Mouse (Mus musculus): ENCODE results near the gene Numa1.
"Not testable (repeated sequence)": the region's sequence is repeated elsewhere in the genome, so short reads cannot be mapped to it uniquely, and the experiment has no call there.

Gene Numa1

DNA sequence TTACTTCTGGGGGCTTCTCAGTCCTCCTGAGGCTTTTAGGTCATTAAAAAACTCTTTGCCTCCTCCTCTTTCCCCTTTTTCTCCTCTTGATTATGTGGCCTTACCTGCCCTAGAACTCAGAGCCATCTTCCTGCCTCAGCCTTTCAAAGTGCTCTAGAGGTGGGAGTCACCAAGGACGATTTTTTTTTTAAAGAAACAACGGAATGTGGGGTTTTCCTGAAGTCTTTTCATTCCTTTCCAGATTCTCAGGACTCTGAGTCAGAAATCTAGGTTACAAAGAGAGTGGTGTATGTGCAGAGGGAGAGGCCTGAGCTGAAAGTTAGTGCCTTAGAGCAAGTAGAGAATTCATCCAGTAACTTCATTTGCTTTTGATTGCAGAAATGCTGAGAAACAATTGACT lies 37.8 kb downstream of the Numa1 start:
- peak; percentile 30 for DNase-seq (ENCODE audit: extremely low read depth, insufficient read length, low spot score)

DNA sequence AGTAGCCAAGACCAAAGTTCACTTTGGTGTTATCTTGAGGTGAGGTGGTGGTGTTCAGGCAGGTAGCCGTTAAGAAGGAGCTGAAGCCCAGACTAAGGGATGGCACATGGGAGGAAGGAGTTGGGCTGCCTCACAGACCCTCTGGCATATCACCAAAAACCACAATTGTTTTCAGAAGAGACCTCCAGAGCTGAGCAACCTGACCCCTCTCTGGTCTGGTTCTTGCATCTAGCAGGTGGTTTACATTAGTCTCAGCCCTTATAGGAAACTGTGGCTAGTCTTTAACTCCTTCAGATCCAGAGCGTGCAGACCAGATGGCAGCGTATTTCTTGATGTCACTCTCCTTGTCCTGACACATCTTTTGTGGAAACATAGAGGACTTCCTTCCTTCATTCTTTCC lies 39.8 kb downstream of the Numa1 start:
- no peak for DNase-seq (ENCODE audit: extremely low read depth, insufficient read length, low spot score)

DNA sequence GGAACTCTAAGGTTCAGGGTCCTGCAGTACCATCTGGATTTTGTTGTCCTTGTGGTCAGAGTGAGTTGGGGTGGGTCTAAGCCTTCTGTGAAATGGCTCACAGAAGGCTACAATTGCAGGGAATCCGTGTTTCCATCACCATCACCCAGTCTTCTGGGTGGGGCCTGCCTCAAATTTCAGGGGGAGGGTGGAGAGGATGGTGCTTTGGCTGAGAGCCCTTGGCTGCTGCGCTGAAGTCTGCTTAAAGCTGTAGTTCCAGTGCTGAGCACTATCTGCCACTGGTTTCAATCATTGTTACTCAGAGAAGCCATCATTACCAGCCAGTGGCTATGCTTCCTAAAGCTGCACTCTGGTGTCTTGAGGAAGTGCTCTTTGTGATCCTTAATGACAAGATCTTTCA lies 40.6 kb downstream of the Numa1 start:
- DNase-seq (ENCODE audit: extremely low read depth, insufficient read length, low spot score) = no peak

DNA sequence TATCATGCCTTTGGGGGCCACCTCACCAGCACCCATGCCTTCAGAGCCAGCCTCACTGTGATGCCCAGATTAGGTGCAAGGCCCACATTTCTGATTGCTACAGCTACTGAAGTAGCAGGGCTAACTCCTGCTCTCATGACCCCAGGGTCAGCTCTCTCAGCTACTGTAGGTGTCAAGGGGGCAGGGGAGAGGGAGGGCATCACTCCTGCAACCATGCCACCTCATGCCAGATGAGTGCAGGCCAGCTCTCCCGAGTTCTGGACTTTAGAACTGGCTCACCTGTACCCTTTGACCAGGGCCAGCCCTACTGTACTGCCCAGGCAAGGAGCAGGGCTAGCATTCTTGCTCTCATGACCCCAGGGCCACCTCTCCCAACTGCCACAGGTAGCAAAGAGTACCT lies 48.8 kb downstream of the Numa1 start:
- DNase-seq (ENCODE audit: extremely low read depth, insufficient read length, low spot score) = no peak

DNA sequence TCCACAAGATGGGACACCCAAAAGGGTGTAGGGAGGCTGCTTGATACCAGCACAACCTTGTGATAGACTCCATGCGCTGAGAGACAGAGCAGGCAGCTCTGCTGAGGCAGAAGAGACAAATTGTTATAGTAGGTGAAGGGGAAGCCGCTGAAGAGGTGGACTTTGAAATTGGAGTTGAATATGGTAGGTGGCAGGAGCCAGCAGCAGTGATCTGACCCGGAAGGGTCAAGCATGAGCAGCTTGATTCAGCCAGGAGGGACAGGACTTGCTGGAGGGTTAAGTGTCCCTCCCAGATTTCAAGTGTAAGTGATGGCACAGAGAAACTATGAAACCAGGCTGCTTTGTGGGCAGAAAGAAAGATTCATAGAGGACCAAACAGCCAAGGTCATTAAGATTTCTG lies 51.2 kb downstream of the Numa1 start:
- DNase-seq (ENCODE audit: extremely low read depth, insufficient read length, low spot score) = no peak

DNA sequence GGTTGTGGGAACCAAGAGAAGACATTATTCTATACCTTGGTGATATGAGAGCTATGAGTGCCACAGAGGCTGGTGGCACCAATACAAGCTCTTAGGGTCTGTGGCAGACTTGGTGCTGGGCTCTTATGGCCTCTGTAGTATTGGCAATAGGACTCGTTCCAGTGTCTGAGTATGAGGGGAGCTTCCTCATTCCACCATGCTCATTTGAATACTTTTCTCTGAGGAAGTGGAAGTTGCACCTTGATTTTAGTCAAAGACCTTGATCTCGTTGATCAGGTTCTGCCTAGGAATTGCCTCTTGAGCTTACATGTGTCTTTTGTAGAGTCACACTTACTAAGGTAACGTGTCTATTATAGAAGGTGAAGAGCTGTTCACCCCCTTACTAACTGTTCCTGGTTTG lies 60.3 kb downstream of the Numa1 start:
- DNase-seq (ENCODE audit: extremely low read depth, insufficient read length, low spot score) = no peak

DNA sequence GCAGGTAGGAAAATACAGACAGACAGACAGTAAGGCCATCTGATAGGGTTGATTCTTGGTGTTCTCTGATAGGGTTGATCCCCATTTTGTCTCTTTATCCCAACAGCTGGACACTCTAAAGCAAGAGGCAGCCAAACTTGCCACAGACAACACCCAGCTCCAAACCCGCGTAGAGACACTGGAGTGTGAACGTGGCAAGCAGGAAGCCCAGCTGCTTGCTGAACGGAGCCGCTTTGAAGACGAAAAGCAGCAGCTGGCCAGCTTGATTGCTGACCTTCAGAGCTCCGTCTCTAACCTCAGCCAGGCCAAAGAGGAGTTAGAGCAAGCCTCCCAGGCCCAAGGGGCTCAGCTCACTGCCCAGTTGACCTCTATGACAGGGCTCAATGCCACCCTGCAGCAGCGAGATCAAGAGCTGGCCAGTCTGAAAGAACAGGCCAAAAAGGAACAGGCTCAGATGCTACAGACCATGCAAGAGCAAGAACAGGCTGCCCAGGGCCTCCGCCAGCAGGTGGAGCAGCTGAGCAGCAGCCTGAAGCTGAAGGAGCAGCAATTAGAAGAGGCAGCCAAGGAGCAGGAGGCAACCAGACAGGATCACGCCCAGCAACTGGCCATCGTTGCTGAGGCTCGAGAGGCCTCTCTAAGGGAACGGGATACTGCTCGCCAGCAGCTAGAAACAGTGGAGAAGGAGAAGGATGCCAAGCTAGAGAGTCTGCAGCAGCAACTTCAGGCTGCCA lies 64.5 kb downstream of the Numa1 start:
- peak; percentile 55 for DNase-seq (ENCODE audit: extremely low read depth, insufficient read length, low spot score)

DNA sequence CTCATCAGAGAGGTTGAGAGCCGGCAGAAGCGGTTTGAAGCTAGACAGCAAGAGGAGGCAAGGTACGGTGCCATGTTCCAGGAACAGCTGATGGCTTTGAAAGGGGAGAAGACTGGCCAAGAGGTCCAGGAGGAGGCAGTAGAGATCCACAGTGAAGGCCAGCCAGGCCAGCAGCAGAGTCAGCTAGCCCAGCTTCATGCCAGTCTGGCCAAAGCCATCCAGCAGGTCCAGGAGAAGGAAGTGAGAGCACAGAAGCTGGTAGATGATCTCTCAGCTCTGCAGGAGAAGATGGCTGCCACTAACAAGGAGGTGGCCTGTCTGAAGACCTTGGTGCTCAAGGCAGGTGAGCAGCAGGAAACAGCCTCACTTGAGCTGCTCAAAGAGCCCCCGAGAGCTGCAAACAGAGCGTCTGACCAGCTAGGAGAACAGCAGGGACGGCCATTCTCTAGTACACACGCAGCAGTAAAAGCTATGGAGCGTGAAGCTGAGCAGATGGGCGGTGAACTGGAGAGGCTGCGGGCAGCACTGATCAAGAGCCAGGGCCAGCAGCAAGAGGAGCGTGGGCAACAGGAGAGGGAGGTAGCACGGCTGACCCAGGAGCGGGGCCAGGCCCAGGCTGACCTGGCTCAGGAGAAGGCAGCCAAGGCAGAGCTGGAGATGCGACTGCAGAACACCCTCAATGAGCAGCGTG lies 65.7 kb downstream of the Numa1 start:
- no peak for DNase-seq (ENCODE audit: extremely low read depth, insufficient read length, low spot score)

DNA sequence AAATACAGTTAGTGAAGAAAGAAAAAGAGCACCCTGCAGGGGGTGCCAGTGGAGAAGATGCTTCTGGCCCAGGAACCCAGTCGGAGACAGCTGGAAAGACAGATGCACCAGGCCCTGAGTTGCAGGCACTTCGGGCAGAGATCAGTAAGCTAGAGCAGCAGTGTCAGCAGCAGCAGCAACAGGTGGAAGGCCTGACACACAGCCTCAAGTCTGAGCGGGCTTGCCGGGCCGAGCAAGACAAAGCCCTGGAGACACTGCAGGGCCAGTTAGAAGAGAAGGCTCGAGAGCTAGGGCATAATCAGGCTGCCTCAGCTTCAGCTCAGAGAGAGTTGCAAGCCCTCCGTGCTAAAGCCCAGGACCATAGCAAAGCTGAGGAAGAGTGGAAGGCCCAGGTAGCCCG lies 66.4 kb downstream of the Numa1 start:
- DNase-seq (ENCODE audit: extremely low read depth, insufficient read length, low spot score) = no peak

DNA sequence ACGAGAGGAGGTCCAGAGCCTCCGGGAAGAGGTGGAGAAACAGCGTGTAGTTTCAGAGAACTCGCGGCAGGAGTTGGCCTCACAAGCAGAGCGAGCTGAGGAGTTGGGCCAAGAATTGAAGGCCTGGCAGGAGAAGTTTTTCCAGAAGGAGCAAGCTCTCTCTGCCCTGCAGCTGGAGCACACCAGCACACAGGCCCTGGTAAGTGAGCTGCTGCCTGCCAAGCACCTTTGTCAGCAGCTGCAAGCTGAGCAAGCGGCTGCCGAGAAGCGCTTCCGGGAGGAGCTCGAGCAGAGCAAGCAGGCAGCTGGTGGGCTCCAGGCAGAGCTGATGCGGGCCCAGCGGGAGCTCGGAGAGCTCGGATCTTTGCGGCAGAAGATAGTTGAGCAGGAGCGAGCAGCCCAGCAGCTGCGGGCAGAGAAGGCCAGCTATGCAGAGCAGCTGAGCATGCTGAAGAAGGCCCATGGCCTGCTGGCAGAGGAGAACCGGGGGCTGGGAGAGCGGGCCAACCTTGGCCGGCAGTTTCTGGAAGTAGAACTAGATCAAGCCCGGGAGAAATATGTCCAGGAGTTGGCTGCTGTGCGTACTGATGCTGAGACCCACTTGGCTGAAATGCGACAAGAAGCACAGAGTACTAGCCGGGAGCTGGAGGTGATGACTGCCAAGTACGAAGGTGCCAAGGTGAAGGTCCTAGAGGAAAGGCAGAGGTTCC lies 67.2 kb downstream of the Numa1 start:
- no peak for DNase-seq (ENCODE audit: extremely low read depth, insufficient read length, low spot score)

DNA sequence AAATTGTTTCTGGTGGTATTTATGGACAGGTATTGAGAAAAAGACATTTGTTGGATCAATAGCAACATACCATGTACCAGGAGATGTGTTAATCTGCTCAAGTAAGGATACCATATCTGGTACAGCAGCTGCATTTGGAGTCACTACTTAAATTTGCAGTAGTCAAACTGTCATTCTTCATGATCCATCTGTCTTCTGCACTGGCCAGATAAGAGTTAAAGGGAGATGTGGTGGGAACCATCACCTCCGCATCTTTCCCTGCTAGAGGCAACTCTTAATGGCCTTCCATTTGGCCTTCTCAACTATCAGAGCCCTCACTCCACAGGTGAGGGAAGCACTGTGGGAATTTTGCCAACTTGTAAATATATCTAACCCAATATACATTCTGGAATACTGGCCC lies 72.6 kb downstream of the Numa1 start:
- no peak for DNase-seq (ENCODE audit: extremely low read depth, insufficient read length, low spot score)

DNA sequence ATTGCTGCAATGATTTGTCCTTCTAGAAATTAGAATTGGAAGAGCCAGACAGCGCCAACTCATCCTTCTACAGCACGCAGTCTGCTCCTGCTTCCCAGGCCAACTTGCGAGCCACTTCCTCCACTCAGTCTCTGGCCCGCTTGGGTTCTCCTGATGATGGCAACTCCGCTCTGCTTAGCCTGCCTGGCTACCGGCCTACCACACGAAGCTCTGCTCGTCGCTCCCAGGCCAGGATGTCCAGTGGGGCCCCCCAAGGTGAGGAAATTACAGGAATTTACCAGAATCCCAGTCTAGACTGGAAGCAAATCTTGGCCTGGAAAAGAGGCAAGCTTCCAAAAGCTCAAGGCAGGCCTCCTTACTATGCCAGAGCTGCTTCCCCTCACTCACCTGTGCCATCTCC lies 77.9 kb downstream of the Numa1 start:
- DNase-seq (ENCODE audit: extremely low read depth, insufficient read length, low spot score) = no peak

DNA sequence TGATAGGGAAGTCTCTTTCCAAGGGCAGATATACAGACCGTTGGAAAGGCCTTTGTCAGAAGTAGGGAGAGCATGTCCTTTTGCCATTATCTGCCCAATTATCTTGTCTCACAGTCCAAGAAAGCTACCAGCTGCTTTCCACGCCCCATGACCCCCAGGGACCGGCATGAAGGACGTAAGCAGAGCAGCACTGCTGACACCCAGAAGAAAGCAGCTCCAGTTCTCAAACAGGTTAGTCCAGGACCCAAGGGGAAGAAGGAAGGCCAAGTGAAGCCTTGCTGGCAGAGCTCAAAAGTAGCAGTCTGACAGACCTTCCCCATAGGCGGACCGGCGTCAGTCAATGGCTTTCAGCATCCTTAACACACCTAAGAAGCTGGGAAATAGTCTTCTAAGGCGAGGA lies 79.5 kb downstream of the Numa1 start:
- DNase-seq (ENCODE audit: extremely low read depth, insufficient read length, low spot score) = no peak

DNA sequence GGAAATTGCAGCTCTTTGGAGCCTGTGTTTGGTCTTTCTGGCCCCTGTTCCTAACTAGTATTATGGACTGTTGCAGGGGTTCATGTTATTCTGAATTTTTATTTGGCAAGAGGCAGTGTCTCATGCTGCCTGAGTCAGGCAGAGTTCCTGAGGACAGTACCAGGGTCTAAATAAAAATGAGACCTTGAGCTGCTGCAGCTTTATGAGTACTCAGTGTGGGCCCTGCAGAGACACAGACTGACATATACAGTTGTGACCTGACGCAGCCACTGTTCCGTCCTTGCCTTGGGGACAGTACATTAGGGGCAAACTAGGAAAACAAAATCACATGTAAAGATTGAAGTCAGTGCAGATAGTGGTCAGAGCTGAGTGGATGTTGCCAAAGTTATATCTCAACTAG lies 81.1 kb downstream of the Numa1 start:
- no peak for DNase-seq (ENCODE audit: extremely low read depth, insufficient read length, low spot score)

DNA sequence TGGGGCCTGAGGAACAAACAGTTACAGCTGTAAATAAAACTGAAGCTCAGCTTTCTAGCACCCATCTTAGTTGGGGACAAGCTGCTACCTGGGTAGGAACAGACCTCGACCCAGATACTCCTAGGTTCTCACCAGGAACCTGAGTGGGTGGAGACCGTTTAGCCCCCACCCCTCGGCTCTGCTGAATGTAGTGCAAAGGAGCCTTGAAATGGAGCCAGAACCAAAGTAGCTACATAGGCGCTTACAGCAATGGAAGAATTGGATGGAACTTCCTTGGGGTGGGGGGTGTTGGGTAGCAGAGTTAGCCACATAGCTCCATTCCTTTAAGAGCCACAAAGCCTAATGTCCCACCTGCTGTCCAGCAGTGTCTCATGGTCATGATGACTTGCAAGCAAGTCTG lies 83.0 kb downstream of the Numa1 start:
- DNase-seq (ENCODE audit: extremely low read depth, insufficient read length, low spot score) = no peak

DNA sequence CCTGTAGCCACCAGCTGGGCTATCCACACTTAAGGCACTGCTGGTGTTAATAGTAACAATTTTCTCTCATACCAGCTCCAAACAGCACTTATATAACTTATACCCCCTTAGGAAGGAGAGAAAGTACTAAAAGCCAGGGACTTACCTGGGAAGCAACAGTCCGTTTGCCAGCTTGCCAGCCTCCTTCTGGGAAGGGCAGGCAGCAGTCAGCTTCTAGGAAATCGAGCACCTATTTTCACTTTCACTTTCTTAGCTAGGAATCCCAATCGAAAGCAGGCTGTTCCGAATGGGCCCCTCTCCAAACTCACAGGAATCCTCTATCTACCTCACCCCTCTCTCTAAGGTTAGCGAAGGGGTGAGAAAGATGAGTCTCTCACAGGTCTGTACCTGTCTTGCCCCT lies 83.5 kb downstream of the Numa1 start:
- DNase-seq (ENCODE audit: extremely low read depth, insufficient read length, low spot score) = no peak

DNA sequence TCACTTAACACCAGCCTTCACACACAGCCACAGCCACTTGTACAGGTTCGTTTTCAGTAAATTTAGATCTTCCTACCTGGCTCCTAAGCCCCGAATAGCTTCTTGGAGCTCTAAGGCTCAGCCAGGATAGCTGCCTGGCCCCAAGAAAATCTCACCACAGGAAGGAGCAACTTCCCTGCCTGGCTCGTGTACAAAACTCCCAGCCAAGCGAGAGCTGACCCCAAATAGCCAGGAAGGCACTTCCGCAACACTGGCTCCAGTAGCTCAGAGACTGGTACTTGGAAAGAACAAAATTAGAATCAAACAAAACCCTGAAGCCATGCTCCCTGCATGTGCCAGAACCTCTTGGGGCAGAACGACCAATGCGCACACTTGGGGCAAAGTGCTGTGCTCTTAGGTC lies 84.1 kb downstream of the Numa1 start:
- DNase-seq (ENCODE audit: extremely low read depth, insufficient read length, low spot score) = no peak

DNA sequence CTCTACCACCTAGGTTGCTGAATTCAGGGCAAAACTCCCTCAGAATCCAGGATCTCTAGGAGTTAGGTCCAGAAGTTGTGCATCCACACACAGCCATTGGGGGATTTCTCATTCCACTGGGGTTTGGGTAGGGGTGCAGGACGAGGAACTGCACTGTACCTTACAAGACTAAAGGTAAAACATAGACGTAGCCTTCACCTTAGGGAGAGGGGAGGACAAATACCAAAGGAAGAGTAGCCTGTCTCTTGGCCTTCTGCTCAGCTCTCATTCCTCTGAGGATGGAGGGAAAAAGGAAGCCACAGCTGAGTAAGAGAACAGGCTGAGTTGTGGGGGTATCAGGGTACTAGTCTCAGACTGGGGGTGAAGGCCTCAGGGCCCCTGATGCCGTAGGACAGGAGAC lies 84.7 kb downstream of the Numa1 start, which contains the start of gene Il18bp:
Il18bp (minus strand) TSS at position 101 of the 400 bp plus-strand sequence.
- no peak for DNase-seq (ENCODE audit: extremely low read depth, insufficient read length, low spot score)

DNA sequence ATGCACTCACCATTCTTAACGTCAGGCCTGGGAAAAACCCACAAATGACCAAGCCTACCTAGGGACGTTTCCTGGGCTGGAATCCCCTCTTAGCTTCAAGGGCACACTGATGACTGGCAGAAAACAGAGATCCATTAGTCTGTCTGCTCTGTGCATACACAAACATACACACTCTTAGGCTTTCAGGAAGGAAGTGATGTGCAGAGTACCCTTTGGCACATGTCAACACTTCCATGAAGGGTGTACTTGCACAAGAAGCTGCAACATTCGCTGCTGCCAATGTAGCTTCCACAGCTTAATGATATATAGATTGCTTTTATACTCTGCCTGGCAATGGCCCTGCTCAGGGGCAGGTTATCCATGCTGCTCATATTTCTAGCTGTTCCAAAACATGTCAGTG lies 85.5 kb downstream of the Numa1 start:
- no peak for DNase-seq (ENCODE audit: extremely low read depth, insufficient read length, low spot score)

DNA sequence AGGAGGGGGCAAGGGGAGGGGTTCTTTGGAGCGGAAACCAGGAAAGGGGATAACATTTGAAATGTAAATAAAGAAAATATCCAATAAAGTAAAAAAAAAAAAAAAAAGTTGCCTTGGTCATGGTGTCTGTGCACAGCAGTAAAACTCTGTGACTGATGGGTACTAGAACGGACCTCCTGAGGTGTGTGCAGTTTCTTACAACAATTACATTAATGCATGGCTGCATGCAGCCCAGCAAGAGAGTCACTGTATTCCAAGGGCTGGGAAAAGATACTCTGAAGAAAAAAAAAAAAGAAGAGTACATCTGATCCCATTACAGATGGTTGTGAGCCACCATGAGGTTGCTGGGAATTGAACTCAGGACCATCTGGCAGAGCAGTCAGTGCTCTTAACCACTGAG lies 87.0 kb downstream of the Numa1 start:
- not testable (repeated sequence) for DNase-seq (ENCODE audit: extremely low read depth, insufficient read length, low spot score)

DNA sequence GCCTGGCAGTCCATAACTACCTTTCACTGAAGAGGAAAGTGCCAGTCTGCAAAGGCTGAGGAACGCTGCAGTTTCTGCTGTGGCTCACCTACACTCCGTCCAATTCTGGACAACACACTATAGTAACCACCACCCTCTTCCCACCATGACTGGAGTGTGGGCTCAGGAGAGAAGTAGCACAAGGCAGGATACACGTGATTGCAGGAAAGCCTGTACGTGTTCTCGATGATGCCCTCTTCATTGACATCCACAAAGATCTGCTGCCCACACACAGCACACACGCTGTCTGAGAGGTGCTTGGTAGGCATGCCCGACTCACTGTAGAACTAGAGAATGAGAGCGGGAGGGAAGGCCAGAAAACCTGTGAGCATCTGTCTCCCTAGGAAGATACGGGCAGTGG lies 89.9 kb downstream of the Numa1 start:
- no peak for DNase-seq (ENCODE audit: extremely low read depth, insufficient read length, low spot score)
